Mouse (Mus musculus): ENCODE measurements around the gene Rpp40. TPM values are rescaled to one million over a fixed set of nuclear protein-coding genes. Genes with fewer than 3 reads are reported as not detected.

Rpp40 gene
- total RNA-seq, 1 experiment from 2014 or later = 15.9 TPM

DNA sequence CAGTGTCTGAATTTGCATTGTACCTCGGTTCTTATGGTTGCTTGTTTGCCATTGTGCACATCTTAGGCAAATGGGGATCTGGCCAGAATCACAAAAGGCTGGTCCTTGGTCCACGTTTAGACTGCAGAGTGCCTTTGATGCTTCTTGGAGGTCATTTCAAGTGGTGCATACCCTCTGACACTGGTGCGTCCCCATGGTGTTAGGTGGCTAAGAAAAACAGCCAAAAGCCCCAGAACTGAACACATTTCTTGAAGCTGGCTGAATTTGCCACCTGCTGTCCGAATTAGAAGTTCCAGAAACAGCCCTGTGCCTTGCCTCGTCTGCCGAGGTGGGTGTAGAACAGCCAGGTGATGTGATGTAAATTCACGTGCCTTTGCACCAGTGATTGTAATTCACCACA, 48.7 kb downstream of the Rpp40 start:
- ATAC-seq (replicated peaks; ENCODE audit: low read depth, poor library complexity, severe bottlenecking) = no peak

- no peak for ATAC-seq (replicated peaks; ENCODE audit: low read depth, poor library complexity, severe bottlenecking)
Measured at GRCm38 (mm10) chr13:35852851-35853575, 53.1 kb downstream of the Rpp40 start.

- ATAC-seq (replicated peaks; ENCODE audit: low read depth, poor library complexity, severe bottlenecking) = no peak
Measured at GRCm38 (mm10) chr13:35851581-35851980, 54.6 kb downstream of the Rpp40 start.

DNA sequence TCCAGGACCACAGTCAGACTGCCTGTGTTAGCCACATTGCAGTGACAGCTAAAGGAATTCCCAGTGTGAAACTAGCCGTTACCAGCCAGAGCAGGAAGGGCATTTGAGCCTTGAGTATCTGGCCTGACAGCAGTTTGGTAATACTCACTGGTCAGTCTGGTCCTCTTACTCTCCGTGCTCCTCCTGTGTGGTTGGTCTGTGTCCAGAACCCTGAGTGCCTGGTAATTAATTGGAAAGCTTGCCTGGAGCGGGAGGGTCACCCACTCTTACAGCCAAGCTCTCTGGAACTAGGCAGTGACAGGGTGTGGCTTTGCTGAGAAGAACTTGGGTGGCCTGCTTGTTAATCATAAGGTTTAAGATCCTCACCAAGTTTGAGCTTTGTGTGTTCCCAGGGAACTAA, 57.5 kb downstream of the Rpp40 start:
- ATAC-seq (replicated peaks; ENCODE audit: low read depth, poor library complexity, severe bottlenecking) = no peak

GRCm38 (mm10) chr13:35845306-35845705, 60.9 kb downstream of the Rpp40 start:
- ATAC-seq (replicated peaks; ENCODE audit: low read depth, poor library complexity, severe bottlenecking) = no peak

Other genes starting within 250 kb of the Rpp40 start
- 20.0 and 20.2 TPM in 2 replicates for gene Cdyl, start 246.5 kb downstream of the Rpp40 start, total RNA-seq (2017)
- not detected in 2 replicates for gene Ppp1r3g, start 52.5 kb upstream of the Rpp40 start, total RNA-seq (2017)
- gene Fars2, start 211.1 kb upstream of the Rpp40 start, total RNA-seq (2017) = 62.3 and 112 TPM in 2 replicates
- 16.6 and 18.2 TPM in 2 replicates for gene Lyrm4, start 211.2 kb upstream of the Rpp40 start, total RNA-seq (2017)

Measured in common myeloid progenitor, adult 5-6 weeks (primary cell).